Mouse (Mus musculus) testis, adult 2 months (tissue): ENCODE measurements around the gene Rgs3.

ENCODE experiments used
- CTCF ChIP-seq: fragments of 200-500 bp; IDR thresholded peaks from 2 replicates; pipeline ENCODE4 v1.5.1; 2012; ENCODE audit warnings: low read depth, mild to moderate bottlenecking, inconsistent platforms, low read length, moderate library complexity; ENCODE audit not compliant: control insufficient read depth, insufficient read depth, insufficient replicate concordance
- POLR2A ChIP-seq: fragments of 200-500 bp; IDR thresholded peaks from 2 replicates; pipeline ENCODE4 v1.6.1; 2012; ENCODE audit warnings: low read depth, mild to moderate bottlenecking, inconsistent platforms, low read length, moderate library complexity; ENCODE audit not compliant: control insufficient read depth

DNA sequence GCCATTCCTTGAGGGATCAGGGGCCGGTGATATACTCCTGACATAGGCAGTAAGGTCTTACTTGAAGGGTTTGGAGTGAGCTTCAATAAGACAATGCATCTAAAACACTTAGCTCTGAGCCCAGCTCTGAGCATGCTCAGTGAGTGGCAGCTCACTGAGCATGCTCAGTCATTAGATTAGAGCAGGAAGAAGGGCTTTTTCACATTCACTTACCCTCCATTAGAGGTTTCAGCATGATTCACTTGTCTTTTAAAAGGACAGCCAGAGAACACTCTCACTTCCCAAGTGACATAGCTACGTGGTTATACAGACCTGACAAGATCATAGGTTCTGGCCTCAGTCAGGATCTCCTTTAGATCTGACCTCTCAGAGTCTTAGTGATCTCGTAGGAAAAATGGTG lies 89.2 kb downstream of the Rgs3 start:
- no peak for TF ChIP-seq POLR2A
- no peak for TF ChIP-seq CTCF
